8 mouse cellular contexts compared by ENCODE assay signal in genomic region chr17:26421561-26421960, GRCm38 (mm10). TPM values are rescaled to one million over a fixed set of nuclear protein-coding genes. Genes with fewer than 3 reads are reported as not detected.
DNase-seq lines count a peak whose midpoint lies in the region; TF ChIP-seq lines count a peak whose summit lies in the region.

No protein-coding gene starts in this region.

- 55% methylated on average over 3 of the region's 3 CpGs for WGBS in heart, embryonic 10.5 days

- peaks cover 57% of the 10 kb centered on the region for H3K4me1 ChIP-seq in heart, embryonic 10.5 days
- peaks cover 3% of the 10 kb centered on the region; the same call in 1 of the 2 replicates for H3K4me1 ChIP-seq in testis, adult 2 months (ENCODE audit: control insufficient read depth, insufficient read depth, low read length)
- H3K4me1 ChIP-seq in embryonic fibroblast, embryonic 13.5 days (ENCODE audit: control insufficient read depth, insufficient read depth, low read length): no peaks in the 10 kb centered on the region

- H3K27me3 ChIP-seq in heart, embryonic 10.5 days (ENCODE audit: insufficient read depth, poor library complexity, severe bottlenecking): peaks cover 23% of the 10 kb centered on the region; the same call in 1 of the 2 replicates
- no peaks in the 10 kb centered on the region for H3K27me3 ChIP-seq in testis, adult 2 months (ENCODE audit: control insufficient read depth, insufficient read depth, low read length)

- H3K4me3 ChIP-seq in heart, embryonic 10.5 days: no peak overlapping the region
- no peak overlapping the region for H3K4me3 ChIP-seq in testis, adult 2 months (ENCODE audit: control insufficient read depth, low read depth, low read length)
- no peak overlapping the region for H3K4me3 ChIP-seq in embryonic fibroblast, embryonic 13.5 days (ENCODE audit: insufficient read depth, low read length)

- TF ChIP-seq CTCF in testis, adult 2 months (IDR thresholded peaks at IDR 0.05; ENCODE audit: control insufficient read depth, insufficient read depth, insufficient replicate concordance, low read depth, low read length): peak; percentile 22; the same call in 1 of the 2 replicates
- TF ChIP-seq CTCF in embryonic fibroblast, embryonic 13.5 days (IDR thresholded peaks at IDR 0.05; ENCODE audit: borderline replicate concordance, insufficient read depth, low read length): peak; percentile 38; the same call in 1 of the 2 replicates

- H3K9me3 ChIP-seq in heart, embryonic 10.5 days: no peaks in the 10 kb centered on the region

- H3K36me3 ChIP-seq in heart, embryonic 10.5 days: peaks cover 7% of the 10 kb centered on the region; the same call in 1 of the 2 replicates
- H3K36me3 ChIP-seq in testis, adult 2 months (ENCODE audit: control insufficient read depth, insufficient read depth, low read length): no peaks in the 10 kb centered on the region

- H3K27ac ChIP-seq in heart, embryonic 10.5 days: no peak overlapping the region
- no peak overlapping the region for H3K27ac ChIP-seq in testis, adult 2 months (ENCODE audit: control insufficient read depth, insufficient read depth, low read depth, low read length)
- no peak overlapping the region for H3K27ac ChIP-seq in embryonic fibroblast, embryonic 13.5 days (ENCODE audit: insufficient read depth, low read length)

- peak; percentile 31 to 45 for DNase-seq in heart, adult 18-20 months
- DNase-seq in heart, embryonic 10.5 days (ENCODE audit: low spot score): no peak
- no peak for DNase-seq in testis, postnatal 14 days (ENCODE audit: low spot score)
- DNase-seq in lung, postnatal 14 days: peak; percentile 57
- DNase-seq in spleen, postnatal 14 days (ENCODE audit: low spot score in 2 of 2): no peak
- DNase-seq in right cerebral cortex, postnatal 14 days: no peak

- no peak for TF ChIP-seq POLR2A in testis, adult 2 months (IDR thresholded peaks at IDR 0.05; ENCODE audit: control insufficient read depth, low read depth, low read length)
- no peak for TF ChIP-seq POLR2A in embryonic fibroblast, embryonic 13.5 days (IDR thresholded peaks at IDR 0.05; ENCODE audit: low read depth, low read length)

RNA-seq across cellular contexts. Expression of gene Neurl1b, which starts 6.9 kb away (rescaled TPM):
- total RNA-seq in heart, adult 18-20 months (2021): 1 to 10 TPM; 5.6 to 5.9 TPM
- 1.3 and 1.8 TPM in 2 replicates for polyA plus RNA-seq in heart, embryonic 10.5 days (2016; fragmentation: Nextera tagmentation; extraction: Ambion mirVana)
- 0.54 and 0.58 TPM in 2 replicates for polyA plus RNA-seq in testis, adult 2 months (2012; rRNA removed)
- polyA plus RNA-seq in embryonic fibroblast, embryonic 13.5 days (2011; ENCODE audit: insufficient read length, low read depth, missing spikeins): 1.2 and 2.4 TPM in 2 replicates

Comparison
In these comparisons a context has a peak if more than half of its experiments do, and no peak if none do; other contexts are left out.
1. DNase-seq: peak in heart, adult 18-20 months (2 of 2) and lung, postnatal 14 days (single experiment); none in heart, embryonic 10.5 days (single experiment), testis, postnatal 14 days (single experiment), spleen, postnatal 14 days (0 of 2) and right cerebral cortex, postnatal 14 days (single experiment).